Mouse (Mus musculus): ENCODE measurements around the gene Ndufs1. TPM values are rescaled to one million over a fixed set of nuclear protein-coding genes. Genes with fewer than 3 reads are reported as not detected.
"Not testable (repeated sequence)": the region's sequence is repeated elsewhere in the genome, so short reads cannot be mapped to it uniquely, and the experiment has no call there.

The Ndufs1 gene
- polyA plus RNA-seq, 1 experiment = 88.5 TPM

- DNase-seq (ENCODE audit: low spot score) = no peak
Observed at GRCm38 (mm10) chr1:63182636-63183270, 6.1 kb upstream of the Ndufs1 start.

- DNase-seq (ENCODE audit: low spot score) = peak; percentile 30
Observed at GRCm38 (mm10) chr1:63182212-63182611, 5.6 kb upstream of the Ndufs1 start.

GRCm38 (mm10) chr1:63181480-63181879 is 4.8 kb upstream of the Ndufs1 start:
- DNase-seq (ENCODE audit: low spot score) = no peak

- DNase-seq (ENCODE audit: low spot score) = peak; percentile 51
Observed at GRCm38 (mm10) chr1:63181019-63181418, 4.4 kb upstream of the Ndufs1 start.

GRCm38 (mm10) chr1:63180575-63180974 is 3.9 kb upstream of the Ndufs1 start:
- not testable (repeated sequence) for DNase-seq (ENCODE audit: low spot score)

GRCm38 (mm10) chr1:63180122-63180521 is 3.5 kb upstream of the Ndufs1 start:
- no peak for DNase-seq (ENCODE audit: low spot score)

GRCm38 (mm10) chr1:63178308-63178707 is 1.7 kb upstream of the Ndufs1 start:
- DNase-seq (ENCODE audit: low spot score) = no peak

GRCm38 (mm10) chr1:63176259-63176603 is 402 bp downstream of the Ndufs1 start:
- DNase-seq (ENCODE audit: low spot score) = no peak

- DNase-seq (ENCODE audit: low spot score) = no peak
Observed at GRCm38 (mm10) chr1:63175853-63176252, 780 bp downstream of the Ndufs1 start.

- DNase-seq (ENCODE audit: low spot score) = no peak
Observed at GRCm38 (mm10) chr1:63168638-63169037, 8.0 kb downstream of the Ndufs1 start.

- no peak for DNase-seq (ENCODE audit: low spot score)
Observed at GRCm38 (mm10) chr1:63140231-63140630, 36.4 kb downstream of the Ndufs1 start.

GRCm38 (mm10) chr1:63138586-63138985 is 38.0 kb downstream of the Ndufs1 start:
- DNase-seq (ENCODE audit: low spot score) = not testable (repeated sequence)

- no peak for DNase-seq (ENCODE audit: low spot score)
Observed at GRCm38 (mm10) chr1:63137971-63138370, 38.7 kb downstream of the Ndufs1 start.

GRCm38 (mm10) chr1:63134530-63134929 is 42.1 kb downstream of the Ndufs1 start:
- DNase-seq (ENCODE audit: low spot score) = no peak

- DNase-seq (ENCODE audit: low spot score) = no peak
Observed at GRCm38 (mm10) chr1:63131766-63132165, 44.9 kb downstream of the Ndufs1 start.

- DNase-seq (ENCODE audit: low spot score) = no peak
Observed at GRCm38 (mm10) chr1:63130883-63131282, 45.8 kb downstream of the Ndufs1 start.

- DNase-seq (ENCODE audit: low spot score) = no peak
Observed at GRCm38 (mm10) chr1:63129857-63130690, 46.6 kb downstream of the Ndufs1 start.

- no peak for DNase-seq (ENCODE audit: low spot score)
Observed at GRCm38 (mm10) chr1:63129273-63129672, 47.4 kb downstream of the Ndufs1 start.

- no peak for DNase-seq (ENCODE audit: low spot score)
Observed at GRCm38 (mm10) chr1:63126206-63126605, 50.4 kb downstream of the Ndufs1 start.

- no peak for DNase-seq (ENCODE audit: low spot score)
Observed at GRCm38 (mm10) chr1:63123823-63124450, 52.7 kb downstream of the Ndufs1 start.

- DNase-seq (ENCODE audit: low spot score) = no peak
Observed at GRCm38 (mm10) chr1:63122005-63122404, 54.6 kb downstream of the Ndufs1 start.

GRCm38 (mm10) chr1:63120382-63120781 is 56.3 kb downstream of the Ndufs1 start:
- DNase-seq (ENCODE audit: low spot score) = no peak

- no peak for DNase-seq (ENCODE audit: low spot score)
Observed at GRCm38 (mm10) chr1:63119675-63120074, 57.0 kb downstream of the Ndufs1 start.
